Mouse (Mus musculus) lung, postnatal 0 days (tissue): Measurements from ENCODE around the gene Rasl10a.

Source experiments
- CTCF ChIP-seq: IDR thresholded peaks from 2 replicates; pipeline ENCODE4 v1.5.1; 2016; ENCODE audit warnings: antibody characterized with exemption, mild to moderate bottlenecking
- EP300 ChIP-seq: IDR thresholded peaks from 2 replicates; pipeline ENCODE4 v1.6.1; 2016; ENCODE audit warnings: antibody characterized with exemption, mild to moderate bottlenecking, control low read depth

- TF ChIP-seq CTCF: no peak
- TF ChIP-seq EP300: no peak
Measured at GRCm38 (mm10) chr11:5032706-5033105, 25.2 kb upstream of the Rasl10a start.
